Mouse (Mus musculus) CD4-positive, CD25-positive, alpha-beta regulatory T cell, adult 4 months (primary cell): ENCODE results near the gene Strc. TPM values are rescaled to one million over a fixed set of nuclear protein-coding genes. Genes with fewer than 3 reads are reported as not detected.
A peak's percentile ranks its signal among the peaks of the same experiment; 100 is the strongest.

ENCODE experiments used
- ATAC-seq: one replicate; pipeline ENCODE4 v1.8.0; 2017
- polyA plus RNA-seq, 2 experiments: library from polyadenylated mRNA; unstranded; fragments of 100-300 nt; shearing (Covaris generic); gene quantifications; one replicate each; pipeline ENCODE4 v1.2.1; 2017

The Strc gene
- polyA plus RNA-seq, 2 experiments from 2014 or later = 0.10 to 0.35 TPM

DNA sequence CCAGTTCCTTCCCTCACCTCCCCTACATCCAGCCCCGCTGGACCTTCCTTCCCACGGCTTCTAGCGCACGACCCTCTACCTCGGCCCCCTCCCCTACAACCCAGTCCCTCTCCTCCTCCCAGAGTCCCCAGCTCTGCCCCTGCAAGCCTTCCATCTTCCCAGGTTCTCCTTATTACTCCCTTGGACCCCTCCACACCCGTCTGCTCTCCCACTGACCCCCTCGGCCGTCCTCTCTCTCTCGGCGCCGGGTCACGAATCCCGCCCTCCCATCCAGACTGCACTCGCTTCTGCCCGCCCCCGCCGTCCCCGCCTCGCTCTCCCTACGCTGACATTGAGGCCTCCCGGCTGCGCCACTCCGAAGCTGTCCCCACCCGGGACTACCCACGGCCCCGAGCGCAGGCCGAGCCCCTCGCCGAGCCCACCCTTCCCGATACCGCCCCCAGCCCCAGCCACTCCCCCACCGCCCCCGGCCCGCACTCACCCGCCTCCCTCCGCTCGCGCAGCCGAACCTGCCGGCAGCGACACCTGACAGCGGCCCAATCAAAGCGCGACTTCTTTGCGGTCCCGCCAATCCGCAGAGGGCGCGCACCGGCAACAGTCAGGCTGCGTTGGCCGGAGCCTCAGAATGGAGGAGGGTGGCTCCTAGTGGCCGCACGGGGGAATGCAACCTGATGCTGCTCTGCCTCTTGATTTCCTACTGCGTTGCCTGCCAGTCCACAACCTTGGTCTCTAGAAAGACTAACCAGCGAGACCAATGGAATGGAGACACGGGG lies 32.0 kb downstream of the Strc start, which contains the start of gene Ppip5k1:
TSS of gene Ppip5k1 (minus strand) at position 577 of the 773 bp plus-strand sequence.
- ATAC-seq = peak; percentile 99

DNA sequence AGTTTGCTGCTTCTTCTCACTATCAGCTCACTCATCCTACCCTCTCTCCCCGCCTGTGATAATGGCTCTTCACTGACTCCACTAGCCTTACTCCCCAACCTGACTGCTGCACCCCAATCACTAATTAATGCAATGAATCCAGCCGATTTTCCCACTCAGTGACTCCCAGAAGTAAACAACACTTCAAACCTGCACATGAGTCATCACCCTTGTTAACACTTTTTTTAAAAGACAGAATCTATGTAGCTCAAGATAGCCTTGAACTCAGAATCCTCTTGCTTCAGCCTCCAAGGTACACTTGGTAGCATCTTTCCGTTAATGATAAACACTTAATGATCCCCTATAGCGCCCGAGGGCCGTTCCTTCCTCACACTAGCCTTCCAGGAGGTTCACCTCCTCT lies 32.6 kb downstream of the Strc start:
- ATAC-seq = no peak

DNA sequence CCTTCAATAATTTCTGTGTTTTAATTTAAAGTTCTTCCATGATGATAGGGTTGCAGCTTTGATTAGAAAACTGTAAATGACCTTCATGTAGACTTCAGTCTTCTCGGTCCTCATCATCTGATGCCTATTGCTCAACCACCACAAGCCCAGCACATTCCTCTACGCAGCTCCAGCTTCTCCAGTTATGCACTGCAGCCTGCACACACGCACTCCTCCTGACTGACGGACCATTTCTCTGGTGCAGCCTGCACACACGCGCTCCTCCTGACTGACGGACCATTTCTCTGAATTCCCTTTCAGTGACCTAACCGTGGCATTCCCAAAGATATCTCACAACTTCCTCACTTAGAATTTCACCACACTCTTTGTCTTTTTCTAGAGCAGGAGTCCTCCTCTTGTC lies 33.8 kb downstream of the Strc start:
- ATAC-seq = no peak

DNA sequence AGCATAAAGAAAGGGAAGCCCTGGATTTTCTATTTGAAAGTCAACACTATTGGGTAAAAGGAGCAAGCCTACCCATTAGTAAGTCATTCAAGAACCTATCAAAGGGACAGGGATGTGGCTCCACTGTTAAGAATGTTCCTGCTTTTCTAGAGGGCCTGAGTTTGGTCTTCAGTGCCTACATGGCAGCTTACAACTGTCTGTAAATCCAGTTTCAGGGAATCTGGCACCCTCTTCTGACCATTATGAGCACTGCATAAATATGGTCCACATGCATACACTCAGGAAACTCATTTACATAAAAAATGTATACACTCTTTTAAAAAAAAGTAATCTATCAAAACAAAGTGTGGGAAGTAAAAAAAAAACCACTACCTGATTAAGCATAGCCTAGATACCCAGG lies 47.9 kb downstream of the Strc start:
- ATAC-seq = no peak

DNA sequence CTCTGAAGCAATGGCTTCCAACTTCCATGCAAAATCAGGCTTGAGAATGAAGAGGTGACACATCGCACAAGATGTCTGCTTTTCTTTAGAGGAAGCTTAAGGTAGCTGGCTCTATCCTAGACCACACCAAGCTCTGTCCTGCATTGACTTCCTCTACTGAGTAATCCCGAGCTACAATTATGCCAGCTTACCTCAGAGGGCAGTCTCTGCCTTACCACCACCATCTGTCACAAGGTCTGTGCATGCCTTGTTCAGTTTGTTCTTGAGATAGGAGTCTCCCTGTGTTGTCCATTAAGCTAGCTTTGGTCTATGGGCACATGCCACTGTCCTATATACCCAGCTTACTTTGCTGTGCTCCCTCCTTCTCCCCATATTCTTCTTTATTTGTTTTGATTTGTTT lies 57.5 kb downstream of the Strc start:
- no peak for ATAC-seq

DNA sequence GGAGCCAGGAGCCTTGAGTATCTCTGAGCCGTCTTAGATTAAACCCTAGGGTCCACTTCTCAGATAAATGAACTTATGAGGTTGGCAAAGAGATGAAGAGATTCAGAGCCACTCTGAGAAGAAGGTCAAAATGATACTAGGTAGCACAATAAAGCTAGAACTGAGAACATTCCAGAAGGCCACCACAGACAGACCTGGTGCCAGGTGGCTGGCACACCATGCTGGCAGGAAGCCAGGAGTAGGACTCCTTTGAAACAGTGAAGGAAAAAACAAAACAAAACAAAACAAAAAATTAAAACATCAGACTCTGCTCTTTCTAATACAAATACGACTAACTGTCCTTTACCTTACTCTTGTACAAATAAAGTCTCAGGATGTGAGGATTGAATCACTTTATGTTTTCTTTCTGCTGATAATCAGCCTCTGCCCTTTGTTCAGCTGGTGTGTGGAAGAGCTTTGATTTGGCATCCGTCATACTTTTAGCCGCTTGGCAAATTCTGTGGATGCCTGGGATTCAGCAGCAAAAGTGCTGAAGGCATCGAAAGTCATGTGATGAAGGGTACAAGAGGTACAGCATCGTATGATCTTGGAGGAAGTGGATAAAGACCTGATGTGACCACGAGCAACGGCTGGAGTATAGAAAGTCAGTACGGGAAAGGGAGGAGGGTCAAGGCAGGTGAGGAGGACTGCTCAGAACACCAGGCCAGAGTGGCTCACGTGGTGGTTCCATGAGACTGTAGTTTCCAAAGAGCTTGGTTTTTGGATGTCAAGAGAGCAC lies 63.1 kb downstream of the Strc start:
- ATAC-seq = no peak

DNA sequence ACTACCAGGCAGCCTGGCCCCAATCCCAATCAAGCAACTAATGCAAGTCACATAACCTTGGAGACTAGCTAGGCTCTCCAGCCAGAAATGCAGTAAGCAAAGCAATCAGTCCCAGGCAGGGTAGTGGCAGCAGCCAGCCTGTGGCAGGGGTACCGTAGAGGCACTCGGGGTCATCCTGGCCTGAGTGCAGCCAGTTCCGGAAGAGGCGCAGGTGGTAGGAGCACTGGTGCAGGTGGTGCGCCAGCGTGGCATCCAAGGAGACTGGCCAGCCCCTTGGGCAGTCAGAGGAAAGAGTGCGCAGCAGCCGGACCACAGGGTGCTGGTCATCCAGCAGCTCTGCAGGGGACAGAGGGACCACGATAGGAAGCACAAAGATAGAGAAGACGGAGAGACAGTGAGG lies 63.9 kb downstream of the Strc start:
- ATAC-seq = no peak

DNA sequence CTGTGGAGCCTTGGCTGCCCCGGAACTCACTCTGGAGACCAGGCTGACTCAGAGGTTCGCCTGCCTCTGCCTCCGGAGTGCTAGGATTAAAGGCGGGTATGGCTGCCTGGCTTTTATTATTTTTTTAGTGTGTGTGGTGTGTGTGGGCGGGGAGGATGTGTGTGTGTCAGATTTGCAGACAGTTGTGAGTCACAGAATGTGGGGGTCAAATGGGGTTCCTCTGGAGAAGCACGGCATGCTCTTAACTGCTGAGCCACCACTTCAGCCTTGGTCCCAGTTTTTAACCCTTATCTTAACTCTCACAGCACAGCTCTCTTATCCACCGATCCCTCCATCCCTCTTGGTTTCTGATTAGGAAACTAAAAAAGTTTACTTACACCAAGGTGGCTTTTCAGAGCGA lies 70.7 kb downstream of the Strc start:
- no peak for ATAC-seq

Other genes with a start within 250 kb of the Strc start
- gene Adal, start 246.7 kb downstream of the Strc start, polyA plus RNA-seq = 10 to 100 TPM; 15.3 to 25.7 TPM
- gene Lcmt2, start 246.5 kb downstream of the Strc start, polyA plus RNA-seq = 10 to 100 TPM in 1 of 2 experiments, 1 to 10 TPM in 1; 6.7 to 12.3 TPM
- gene Tubgcp4, start 216.5 kb downstream of the Strc start, polyA plus RNA-seq = 100 to 1,000 TPM in 1 of 2 experiments, 10 to 100 TPM in 1; 92.2 to 131 TPM
- 10 to 100 TPM; 30.4 to 44.1 TPM for gene Zscan29, start 216.0 kb downstream of the Strc start, polyA plus RNA-seq
- gene Trp53bp1, start 115.8 kb downstream of the Strc start, polyA plus RNA-seq = 10 to 100 TPM; 31.6 to 38.7 TPM
- gene Map1a, start 97.6 kb downstream of the Strc start, polyA plus RNA-seq = under 1 TPM; 0.03 to 0.09 TPM
- 1 to 10 TPM; 6.8 to 9.5 TPM for gene Ppip5k1, start 31.8 kb downstream of the Strc start, polyA plus RNA-seq
- not detected for gene Ckmt1, start 29.5 kb downstream of the Strc start, polyA plus RNA-seq
- gene Pdia3, start 26.6 kb upstream of the Strc start, polyA plus RNA-seq = 100 to 1,000 TPM; 665 to 860 TPM
- gene Catsper2, start 26.6 kb upstream of the Strc start, polyA plus RNA-seq = 1 to 10 TPM; 2.3 to 3.4 TPM
- 1 to 10 TPM; 1.6 to 1.7 TPM for gene Ell3, start 57.1 kb upstream of the Strc start, polyA plus RNA-seq
- 100 to 1,000 TPM; 677 to 841 TPM for gene Serf2, start 62.0 kb upstream of the Strc start, polyA plus RNA-seq
- 100 to 1,000 TPM; 114 to 126 TPM for gene Hypk, start 66.1 kb upstream of the Strc start, polyA plus RNA-seq
- gene Serinc4, start 69.6 kb upstream of the Strc start, polyA plus RNA-seq = under 1 TPM in 1 of 2 experiments, not detected in 1; 0.33 TPM
- gene Mfap1b, start 86.9 kb upstream of the Strc start, polyA plus RNA-seq = 10 to 100 TPM; 88.2 to 89.2 TPM
- gene Mfap1a, start 119.5 kb upstream of the Strc start, polyA plus RNA-seq = 10 to 100 TPM; 28.6 to 43.0 TPM
- 10 to 100 TPM in 1 of 2 experiments, 1 to 10 TPM in 1; 7.2 to 11.2 TPM for gene Wdr76, start 119.6 kb upstream of the Strc start, polyA plus RNA-seq